Mouse (Mus musculus) heart, embryonic 10.5 days (tissue): ENCODE measurements around the gene Ldlr. TPM values are rescaled to one million over a fixed set of nuclear protein-coding genes. Genes with fewer than 3 reads are reported as not detected.

ENCODE experiments used
- polyA plus RNA-seq: library from polyadenylated mRNA; unstranded; fragments of >200 nt; fragmentation: Nextera tagmentation; extraction: Ambion mirVana; gene quantifications from 2 replicates; pipeline ENCODE4 v1.2.1, GENCODE M21; 2016

Ldlr gene
- polyA plus RNA-seq, 1 experiment from 2014 or later = 36.6 TPM

Other genes with a start within 250 kb of the Ldlr start
- 119 and 134 TPM in 2 replicates for gene Tmed1, start 213.2 kb upstream of the Ldlr start, polyA plus RNA-seq
- 1.3 and 2.5 TPM in 2 replicates for gene AB124611, start 197.3 kb upstream of the Ldlr start, polyA plus RNA-seq
- 49.0 and 59.6 TPM in 2 replicates for gene Carm1, start 176.6 kb upstream of the Ldlr start, polyA plus RNA-seq
- 27.4 and 33.3 TPM in 2 replicates for gene Timm29, start 130.8 kb upstream of the Ldlr start, polyA plus RNA-seq
- 17.1 and 22.8 TPM in 2 replicates for gene Yipf2, start 130.7 kb upstream of the Ldlr start, polyA plus RNA-seq
- gene Smarca4, start 107.3 kb upstream of the Ldlr start, polyA plus RNA-seq = 91.1 and 113 TPM in 2 replicates
- 112 and 160 TPM in 2 replicates for gene Spc24, start 36.8 kb downstream of the Ldlr start, polyA plus RNA-seq
- 16.4 and 16.9 TPM in 2 replicates for gene Kank2, start 75.3 kb downstream of the Ldlr start, polyA plus RNA-seq
- gene Angptl8, start 112.0 kb downstream of the Ldlr start, polyA plus RNA-seq = 2.5 and 5.7 TPM in 2 replicates
- gene Dock6, start 129.2 kb downstream of the Ldlr start, polyA plus RNA-seq = 47.9 and 56.9 TPM in 2 replicates
- 6.2 and 6.8 TPM in 2 replicates for gene Rab3d, start 194.7 kb downstream of the Ldlr start, polyA plus RNA-seq
- 3.6 and 4.2 TPM in 2 replicates for gene Ccdc159, start 204.0 kb downstream of the Ldlr start, polyA plus RNA-seq
- gene Tmem205, start 204.1 kb downstream of the Ldlr start, polyA plus RNA-seq = 50.1 and 52.6 TPM in 2 replicates
- 6.5 and 7.0 TPM in 2 replicates for gene Plppr2, start 213.6 kb downstream of the Ldlr start, polyA plus RNA-seq
- gene Swsap1, start 232.3 kb downstream of the Ldlr start, polyA plus RNA-seq = 5.7 and 6.9 TPM in 2 replicates
- gene Epor, start 240.0 kb downstream of the Ldlr start, polyA plus RNA-seq = 25.0 and 25.9 TPM in 2 replicates